Mouse (Mus musculus): Measurements from ENCODE around the gene Apol8.

GRCm38 (mm10) chr15:77804949-77805348 is 48.1 kb upstream of the Apol8 start:
- TF ChIP-seq EP300 (IDR thresholded peaks at IDR 0.05; ENCODE audit: low read depth) (no peak), CTCF (IDR thresholded peaks at IDR 0.05; ENCODE audit: low read depth) (no peak)
